Mouse (Mus musculus) limb, embryonic 14.5 days (tissue): ENCODE data around the gene Aen. TPM values are rescaled to one million over a fixed set of nuclear protein-coding genes. Genes with fewer than 3 reads are reported as not detected.

Source experiments
- ATAC-seq: fragments of 200-750 bp; cut with Nextera tagmentation; 2 replicates; pipeline ENCODE4 v1.8.0; 2017; ENCODE audit warnings: low read depth, moderate number of reproducible peaks, moderate TSS enrichment; ENCODE audit not compliant: low FRiP score
- DNase-seq: peaks from one replicate; pipeline ENCODE4 v3.0.0-alpha.2; 2015; ENCODE audit warnings: low spot score
- H3K27ac ChIP-seq: fragments of 300-500 bp; sonication (generic); replicated peaks from 2 replicates; pipeline ENCODE4 v1.5.1; 2014; ENCODE audit warnings: low read depth, mild to moderate bottlenecking, low read length, moderate library complexity, mixed read lengths
- H3K27me3 ChIP-seq: fragments of 300-500 bp; sonication (generic); 2 replicates; pipeline ENCODE4 v1.6.1; 2014; ENCODE audit warnings: low read length, mixed read lengths; ENCODE audit not compliant: control insufficient read depth, insufficient read depth
- H3K36me3 ChIP-seq: fragments of 300-500 bp; sonication (generic); 2 replicates; pipeline ENCODE4 v1.6.1; 2014; ENCODE audit warnings: mild to moderate bottlenecking, low read length, moderate library complexity, mixed read lengths; ENCODE audit not compliant: control insufficient read depth, insufficient read depth
- H3K4me1 ChIP-seq: fragments of 300-500 bp; sonication (generic); 2 replicates; pipeline ENCODE4 v1.6.1; 2014; ENCODE audit warnings: antibody characterized with exemption, low read length, mixed read lengths; ENCODE audit not compliant: control insufficient read depth, insufficient read depth
- H3K4me2 ChIP-seq: fragments of 300-500 bp; sonication (generic); replicated peaks from 2 replicates; pipeline ENCODE4 v1.6.1; 2014; ENCODE audit warnings: low read depth, mild to moderate bottlenecking, low read length, moderate library complexity; ENCODE audit not compliant: severe bottlenecking
- H3K4me3 ChIP-seq: fragments of 300-500 bp; sonication (generic); replicated peaks from 2 replicates; pipeline ENCODE4 v1.5.1; 2014; ENCODE audit warnings: low read length
- H3K9ac ChIP-seq: fragments of 300-500 bp; sonication (generic); 2 replicates; pipeline ENCODE4 v1.6.1; 2014; ENCODE audit warnings: mild to moderate bottlenecking, low read depth, low read length, moderate library complexity; ENCODE audit not compliant: severe bottlenecking
- H3K9me3 ChIP-seq: fragments of 300-500 bp; sonication (generic); 2 replicates; pipeline ENCODE4 v1.6.1; 2016; ENCODE audit warnings: low read length; ENCODE audit not compliant: control insufficient read depth
- POLR2A ChIP-seq: fragments of 200-500 bp; IDR thresholded peaks from 2 replicates; pipeline ENCODE4 v1.8.0; 2012; ENCODE audit warnings: inconsistent platforms, mild to moderate bottlenecking, moderate library complexity, borderline replicate concordance; ENCODE audit not compliant: insufficient read depth, insufficient read length; ENCODE audit errors: extremely low read depth
- WGBS: fragments of 180-500 bp; shearing (Covaris S2); extraction: QIAGEN DNeasy Blood & Tissue Kit; methylation state at CpG from one replicate; pipeline ENCODE4 v1.1.7; 2014; 5-methylcytosine and 5-hydroxymethylcytosine counted together
- polyA plus RNA-seq, 2 experiments: library from polyadenylated mRNA; depleted of rRNA in 1 of 2; stranded (reverse) in 1 of 2; unstranded in 1 of 2; fragments of >200 nt; fragmentation: Nextera tagmentation in 1 of 2; extraction: Ambion mirVana in 1 of 2; gene quantifications; 2 replicates each; pipeline versions ENCODE4 v1.2.1 to v1.2.3; 2012 to 2014

Gene Aen
- polyA plus RNA-seq, 2 experiments, result 29.2 to 34.1 TPM

- no peak for TF ChIP-seq POLR2A
- Histone ChIP-seq H3K36me3 (no peaks in the 10 kb centered on the region), H3K9me3 (no peaks in the 10 kb centered on the region), H3K4me2 (no peak overlapping the region), H3K9ac (no peak overlapping the region), H3K27ac (no peak overlapping the region), H3K27me3 (peaks cover 32% of the 10 kb centered on the region), H3K4me3 (no peak overlapping the region), H3K4me1 (peaks cover 9% of the 10 kb centered on the region)
- DNase-seq (peak; percentile 12), ATAC-seq (no peak)
- WGBS, result 10% methylated on average over 6 of the region's 6 CpGs
These were observed 11.5 kb upstream of the Aen start for GRCm38 (mm10) chr7:78884139-78884538.

DNA sequence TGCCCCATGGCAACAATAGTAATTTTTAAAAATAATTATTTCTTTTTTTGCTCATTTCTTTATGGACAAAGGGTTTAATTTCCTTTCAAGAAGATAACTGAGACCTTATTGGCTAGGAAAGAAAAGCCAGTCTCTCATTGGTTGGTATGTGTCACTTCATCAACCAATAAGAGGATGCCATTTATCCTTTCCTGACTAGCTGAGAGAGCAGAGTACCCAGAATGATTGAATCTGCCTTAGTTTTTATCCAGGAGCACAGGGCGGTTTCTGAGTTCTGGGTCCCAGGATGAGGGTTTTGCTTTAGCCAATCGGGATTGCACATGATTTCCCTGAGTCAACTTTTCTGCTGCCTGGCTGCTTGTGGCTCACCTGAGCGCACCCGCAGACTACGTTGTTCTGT, 10.2 kb upstream of the Aen start:
- no peak for DNase-seq
- TF ChIP-seq POLR2A, result no peak
- no peak overlapping the region for H3K9ac ChIP-seq
- H3K27me3 ChIP-seq, result peaks cover 32% of the 10 kb centered on the region
- H3K27ac ChIP-seq, result no peak overlapping the region
- 80% methylated on average over 5 of the region's 5 CpGs for WGBS
- no peaks in the 10 kb centered on the region for H3K36me3 ChIP-seq
- ATAC-seq, result no peak
- H3K9me3 ChIP-seq, result no peaks in the 10 kb centered on the region
- H3K4me3 ChIP-seq, result no peak overlapping the region
- no peak overlapping the region for H3K4me2 ChIP-seq
- peaks cover 9% of the 10 kb centered on the region for H3K4me1 ChIP-seq

DNA sequence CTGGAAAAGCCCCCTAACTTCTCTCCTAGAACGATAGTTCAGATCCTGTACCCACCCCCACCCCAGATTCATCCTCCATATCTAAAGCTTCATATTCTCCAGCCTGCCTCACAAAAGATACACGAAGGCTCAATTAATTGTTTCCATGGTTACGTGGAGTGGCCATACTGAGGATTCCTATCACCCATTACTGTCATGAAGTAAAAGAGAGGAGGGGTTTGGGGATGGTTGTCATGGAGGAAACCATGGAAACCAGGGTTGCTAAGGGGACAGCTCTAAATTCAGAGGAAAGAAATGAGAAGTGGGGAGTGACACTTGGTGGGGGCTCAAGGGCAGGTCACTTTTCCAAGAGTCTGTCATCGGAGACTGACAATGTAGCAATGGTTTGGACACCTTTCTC, 9.2 kb upstream of the Aen start:
- DNase-seq, result no peak
- WGBS, result 79% methylated on average over 4 of the region's 4 CpGs
- Histone ChIP-seq H3K9ac (no peak overlapping the region), H3K27me3 (peaks cover 27% of the 10 kb centered on the region), H3K4me2 (no peak overlapping the region), H3K4me3 (no peak overlapping the region), H3K4me1 (peaks cover 9% of the 10 kb centered on the region), H3K9me3 (no peaks in the 10 kb centered on the region), H3K36me3 (no peaks in the 10 kb centered on the region), H3K27ac (no peak overlapping the region)
- ATAC-seq, result no peak
- no peak for TF ChIP-seq POLR2A

DNA sequence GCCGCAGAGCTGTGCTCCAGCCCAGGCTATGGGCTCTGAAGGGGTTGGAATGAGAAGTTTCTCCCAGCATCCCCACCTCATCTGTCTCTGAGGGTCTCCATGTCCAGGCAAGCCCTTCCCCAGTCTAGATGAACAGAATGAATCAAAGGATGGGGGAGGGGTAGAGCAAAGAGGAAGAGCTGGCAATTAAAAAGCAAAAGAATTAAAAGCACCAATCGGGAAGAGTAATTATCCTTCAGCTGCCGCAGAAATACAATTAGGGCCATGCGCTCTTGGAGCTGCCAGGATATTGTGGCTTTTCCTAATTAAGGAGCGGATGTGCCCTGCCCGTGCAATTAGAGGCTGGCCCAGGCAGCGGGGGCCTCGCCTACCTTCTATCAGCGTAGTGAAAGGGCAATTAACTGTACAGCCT, 8.2 kb upstream of the Aen start:
- no peak for DNase-seq
- no peak overlapping the region; the same call in 1 of the 2 replicates for H3K9ac ChIP-seq
- no peak overlapping the region for H3K27ac ChIP-seq
- peaks cover 21% of the 10 kb centered on the region for H3K27me3 ChIP-seq
- no peak for TF ChIP-seq POLR2A
- H3K36me3 ChIP-seq, result no peaks in the 10 kb centered on the region
- WGBS, result 8% methylated on average over 9 of the region's 9 CpGs
- ATAC-seq, result no peak
- H3K4me2 ChIP-seq, result no peak overlapping the region
- peaks cover 8% of the 10 kb centered on the region for H3K4me1 ChIP-seq
- H3K4me3 ChIP-seq, result no peak overlapping the region
- H3K9me3 ChIP-seq, result no peaks in the 10 kb centered on the region

DNA sequence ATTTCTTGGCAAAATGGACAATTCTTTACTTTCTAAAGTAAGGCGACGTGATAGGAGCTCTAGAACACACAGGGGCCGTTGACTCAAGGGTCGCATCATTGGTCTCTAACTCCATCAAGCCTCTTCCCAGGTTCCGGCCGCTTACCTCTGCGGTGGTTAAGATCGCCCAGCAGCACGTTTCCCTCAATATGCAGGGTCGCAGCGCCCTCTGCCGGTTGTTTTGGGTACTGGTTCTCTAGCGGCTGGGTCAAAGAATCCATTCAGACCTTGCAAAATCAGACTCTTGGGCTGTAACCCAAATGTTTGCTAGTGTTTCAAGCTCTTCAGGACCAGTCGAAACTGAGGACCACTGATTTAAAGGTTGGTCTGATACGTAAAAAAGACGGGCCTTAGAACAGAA, 5.0 kb upstream of the Aen start:
- H3K36me3 ChIP-seq, result no peaks in the 10 kb centered on the region
- no peaks in the 10 kb centered on the region for H3K27me3 ChIP-seq
- no peak overlapping the region for H3K4me2 ChIP-seq
- no peak for TF ChIP-seq POLR2A
- no peak overlapping the region for H3K4me3 ChIP-seq
- H3K9ac ChIP-seq, result no peak overlapping the region
- H3K4me1 ChIP-seq, result 0 out of 2 replicates have a peak, but pooled peaks cover 2% of the 10 kb centered on the region
- DNase-seq, result peak; percentile 78
- WGBS, result 3% methylated on average over 16 of the region's 16 CpGs
- no peak overlapping the region for H3K27ac ChIP-seq
- H3K9me3 ChIP-seq, result no peaks in the 10 kb centered on the region
- ATAC-seq, result no peak

DNA sequence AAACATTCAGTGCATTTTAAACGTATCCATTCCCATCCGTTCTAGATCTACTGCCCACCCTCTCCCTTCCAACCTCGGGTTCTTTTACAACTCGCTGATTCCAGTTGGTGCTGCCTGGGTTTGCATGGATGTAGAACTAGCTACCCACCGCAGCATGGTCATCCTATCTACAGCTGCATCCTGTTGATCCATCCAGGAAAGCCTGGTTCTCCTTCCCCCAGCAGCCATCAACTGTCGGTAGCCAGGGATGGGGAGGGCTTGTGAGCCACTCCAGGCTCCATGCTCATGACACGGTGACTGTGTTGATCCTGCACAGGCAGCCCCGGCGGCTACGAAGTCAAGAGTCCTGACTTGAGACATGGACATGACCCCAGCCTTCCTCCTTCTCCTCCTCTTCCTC, 1.7 kb upstream of the Aen start:
- Histone ChIP-seq H3K27me3 (no peaks in the 10 kb centered on the region), H3K4me1 (peaks cover 8% of the 10 kb centered on the region; the same call in 1 of the 2 replicates), H3K36me3 (no peaks in the 10 kb centered on the region), H3K9me3 (no peaks in the 10 kb centered on the region), H3K9ac (no peak overlapping the region), H3K4me3 (no peak overlapping the region), H3K27ac (no peak overlapping the region), H3K4me2 (no peak overlapping the region)
- no peak for TF ChIP-seq POLR2A
- ATAC-seq (no peak), DNase-seq (no peak)
- WGBS, result 88% methylated on average over 10 of the region's 10 CpGs
